Mouse (Mus musculus): Measurements from ENCODE around the gene Olfr933. TPM values are rescaled to one million over a fixed set of nuclear protein-coding genes. Genes with fewer than 3 reads are reported as not detected.

Gene Olfr933
- not detected in 2 replicates for polyA plus RNA-seq (2014; fragmentation: Nextera tagmentation; extraction: Ambion mirVana)

GRCm38 (mm10) chr9:38972013-38972412 is at the start of gene Olfr933:
Olfr933 (plus strand) TSS chr9:38972313.
- WGBS (ENCODE audit: insufficient replicate concordance): 75% methylated on average over 4 of the region's 4 CpGs

GRCm38 (mm10) chr9:38929509-38929908 is 42.6 kb upstream of the Olfr933 start, which contains the start of gene Olfr930:
Olfr930 (plus strand) TSS chr9:38929809.
- H3K9me3 ChIP-seq (replicated peaks; ENCODE audit: control insufficient read depth, low read length): no peaks in the 10 kb centered on the region
- no peaks in the 10 kb centered on the region for H3K27me3 ChIP-seq (ENCODE audit: control insufficient read depth, insufficient read depth, low read length)
- no peaks in the 10 kb centered on the region for H3K4me1 ChIP-seq (ENCODE audit: control insufficient read depth, insufficient read depth, low read length)
- H3K4me3 ChIP-seq (ENCODE audit: low read depth, low read length): no peak within 1 kb of the TSS
- H3K36me3 ChIP-seq (ENCODE audit: control insufficient read depth, insufficient read depth, low read length): no peaks in the 10 kb centered on the region
- no peak within 1 kb of the TSS for H3K27ac ChIP-seq (ENCODE audit: low read depth, low read length)
- H3K4me2 ChIP-seq: no peak within 1 kb of the TSS
- no peak for ATAC-seq (replicated peaks; ENCODE audit: insufficient number of reproducible peaks, low FRiP score, low TSS enrichment)
- H3K9ac ChIP-seq (ENCODE audit: low read depth, low read length): no peak within 1 kb of the TSS

More at GRCm38 (mm10) chr9:38972013-38972412, at the start of gene Olfr933:
- Histone ChIP-seq H3K27ac (ENCODE audit: low read depth, low read length) (no peak within 1 kb of the TSS), H3K4me3 (ENCODE audit: low read depth, low read length) (no peak within 1 kb of the TSS), H3K36me3 (ENCODE audit: control insufficient read depth, insufficient read depth, low read length) (no peaks in the 10 kb centered on the region), H3K4me1 (ENCODE audit: control insufficient read depth, insufficient read depth, low read length) (no peaks in the 10 kb centered on the region), H3K9me3 (replicated peaks; ENCODE audit: control insufficient read depth, low read length) (no peaks in the 10 kb centered on the region), H3K27me3 (ENCODE audit: control insufficient read depth, insufficient read depth, low read length) (no peaks in the 10 kb centered on the region), H3K9ac (ENCODE audit: low read depth, low read length) (no peak within 1 kb of the TSS), H3K4me2 (no peak within 1 kb of the TSS)
- ATAC-seq (replicated peaks; ENCODE audit: insufficient number of reproducible peaks, low FRiP score, low TSS enrichment): no peak

- H3K27ac ChIP-seq (ENCODE audit: low read depth, low read length): no peak overlapping the region
- ATAC-seq (replicated peaks; ENCODE audit: insufficient number of reproducible peaks, low FRiP score, low TSS enrichment): no peak
- no peaks in the 10 kb centered on the region for H3K27me3 ChIP-seq (ENCODE audit: control insufficient read depth, insufficient read depth, low read length)
- WGBS (ENCODE audit: insufficient replicate concordance): 84% methylated on average over 7 of the region's 7 CpGs
- H3K4me3 ChIP-seq (ENCODE audit: low read depth, low read length): no peak overlapping the region
- H3K36me3 ChIP-seq (ENCODE audit: control insufficient read depth, insufficient read depth, low read length): no peaks in the 10 kb centered on the region
- no peaks in the 10 kb centered on the region for H3K4me1 ChIP-seq (ENCODE audit: control insufficient read depth, insufficient read depth, low read length)
- no peak overlapping the region for H3K4me2 ChIP-seq
- H3K9ac ChIP-seq (ENCODE audit: low read depth, low read length): no peak overlapping the region
- no peaks in the 10 kb centered on the region for H3K9me3 ChIP-seq (replicated peaks; ENCODE audit: control insufficient read depth, low read length)
Measured at GRCm38 (mm10) chr9:38953401-38954123, 18.6 kb upstream of the Olfr933 start.

GRCm38 (mm10) chr9:38954124-38954416 is 18.0 kb upstream of the Olfr933 start:
- ATAC-seq (replicated peaks; ENCODE audit: insufficient number of reproducible peaks, low FRiP score, low TSS enrichment): no peak
- Histone ChIP-seq H3K4me1 (ENCODE audit: control insufficient read depth, insufficient read depth, low read length) (no peaks in the 10 kb centered on the region), H3K36me3 (ENCODE audit: control insufficient read depth, insufficient read depth, low read length) (no peaks in the 10 kb centered on the region), H3K9me3 (replicated peaks; ENCODE audit: control insufficient read depth, low read length) (no peaks in the 10 kb centered on the region), H3K4me3 (ENCODE audit: low read depth, low read length) (no peak overlapping the region), H3K9ac (ENCODE audit: low read depth, low read length) (no peak overlapping the region), H3K27ac (ENCODE audit: low read depth, low read length) (no peak overlapping the region), H3K4me2 (no peak overlapping the region), H3K27me3 (ENCODE audit: control insufficient read depth, insufficient read depth, low read length) (no peaks in the 10 kb centered on the region)
- WGBS (ENCODE audit: insufficient replicate concordance): 77% methylated on average over 4 of the region's 4 CpGs

- H3K9me3 ChIP-seq (replicated peaks; ENCODE audit: control insufficient read depth, low read length): no peaks in the 10 kb centered on the region
- H3K27me3 ChIP-seq (ENCODE audit: control insufficient read depth, insufficient read depth, low read length): no peaks in the 10 kb centered on the region
- no peaks in the 10 kb centered on the region for H3K36me3 ChIP-seq (ENCODE audit: control insufficient read depth, insufficient read depth, low read length)
- no peak within 1 kb of the TSS for H3K4me2 ChIP-seq
- H3K4me1 ChIP-seq (ENCODE audit: control insufficient read depth, insufficient read depth, low read length): no peaks in the 10 kb centered on the region
- no peak within 1 kb of the TSS for H3K27ac ChIP-seq (ENCODE audit: low read depth, low read length)
- no peak for ATAC-seq (replicated peaks; ENCODE audit: insufficient number of reproducible peaks, low FRiP score, low TSS enrichment)
- H3K4me3 ChIP-seq (ENCODE audit: low read depth, low read length): no peak within 1 kb of the TSS
- no peak within 1 kb of the TSS for H3K9ac ChIP-seq (ENCODE audit: low read depth, low read length)
- WGBS (ENCODE audit: insufficient replicate concordance): 86% methylated on average over 2 of the region's 2 CpGs
Measured at GRCm38 (mm10) chr9:38988215-38988614, 16.1 kb downstream of the Olfr933 start, which contains the start of gene Olfr934. Olfr934 (minus strand) TSS chr9:38988315.

GRCm38 (mm10) chr9:38999583-38999982 is 27.5 kb downstream of the Olfr933 start, which contains the start of gene Olfr935:
Olfr935 (minus strand) TSS chr9:38999683.
- 73% methylated on average over 2 of the region's 2 CpGs for WGBS (ENCODE audit: insufficient replicate concordance)
- H3K9me3 ChIP-seq (replicated peaks; ENCODE audit: control insufficient read depth, low read length): no peaks in the 10 kb centered on the region

GRCm38 (mm10) chr9:39023277-39023676 is 51.2 kb downstream of the Olfr933 start, which contains the start of gene Olfr146:
Olfr146 (minus strand) TSS chr9:39023377.
- H3K27me3 ChIP-seq (ENCODE audit: control insufficient read depth, insufficient read depth, low read length): no peaks in the 10 kb centered on the region
- no peak within 1 kb of the TSS for H3K9ac ChIP-seq (ENCODE audit: low read depth, low read length)
- no peak within 1 kb of the TSS for H3K27ac ChIP-seq (ENCODE audit: low read depth, low read length)
- no peak within 1 kb of the TSS for H3K4me3 ChIP-seq (ENCODE audit: low read depth, low read length)
- no peak for ATAC-seq (replicated peaks; ENCODE audit: insufficient number of reproducible peaks, low FRiP score, low TSS enrichment)
- H3K36me3 ChIP-seq (ENCODE audit: control insufficient read depth, insufficient read depth, low read length): no peaks in the 10 kb centered on the region
- 71% methylated on average over 1 of the region's 1 CpGs for WGBS (ENCODE audit: insufficient replicate concordance)
- H3K4me1 ChIP-seq (ENCODE audit: control insufficient read depth, insufficient read depth, low read length): no peaks in the 10 kb centered on the region
- H3K9me3 ChIP-seq (replicated peaks; ENCODE audit: control insufficient read depth, low read length): no peaks in the 10 kb centered on the region
- H3K4me2 ChIP-seq: no peak within 1 kb of the TSS

More at GRCm38 (mm10) chr9:38999583-38999982, 27.5 kb downstream of the Olfr933 start, which contains the start of gene Olfr935:
- H3K9ac ChIP-seq (ENCODE audit: low read depth, low read length): no peak within 1 kb of the TSS
- H3K4me2 ChIP-seq: no peak within 1 kb of the TSS
- H3K36me3 ChIP-seq (ENCODE audit: control insufficient read depth, insufficient read depth, low read length): no peaks in the 10 kb centered on the region
- ATAC-seq (replicated peaks; ENCODE audit: insufficient number of reproducible peaks, low FRiP score, low TSS enrichment): no peak
- no peaks in the 10 kb centered on the region for H3K27me3 ChIP-seq (ENCODE audit: control insufficient read depth, insufficient read depth, low read length)
- H3K27ac ChIP-seq (ENCODE audit: low read depth, low read length): no peak within 1 kb of the TSS
- no peak within 1 kb of the TSS for H3K4me3 ChIP-seq (ENCODE audit: low read depth, low read length)
- no peaks in the 10 kb centered on the region for H3K4me1 ChIP-seq (ENCODE audit: control insufficient read depth, insufficient read depth, low read length)
